Mouse (Mus musculus) activated CD4-positive, CD25-positive, alpha-beta regulatory T cell, adult 4 months (primary cell): ENCODE results near the gene Uevld. TPM values are rescaled to one million over a fixed set of nuclear protein-coding genes. Genes with fewer than 3 reads are reported as not detected.
"Not testable (repeated sequence)": the region's sequence is repeated elsewhere in the genome, so short reads cannot be mapped to it uniquely, and the experiment has no call there.

ENCODE experiments used
- ATAC-seq: one replicate; pipeline ENCODE4 v1.8.0; 2017
- polyA plus RNA-seq, 2 experiments: library from polyadenylated mRNA; unstranded; fragments of 100-300 nt; shearing (Covaris generic); gene quantifications; one replicate each; pipeline ENCODE4 v1.2.1; 2017

Gene Uevld
- polyA plus RNA-seq = 1 to 10 TPM; 6.4 to 8.0 TPM

DNA sequence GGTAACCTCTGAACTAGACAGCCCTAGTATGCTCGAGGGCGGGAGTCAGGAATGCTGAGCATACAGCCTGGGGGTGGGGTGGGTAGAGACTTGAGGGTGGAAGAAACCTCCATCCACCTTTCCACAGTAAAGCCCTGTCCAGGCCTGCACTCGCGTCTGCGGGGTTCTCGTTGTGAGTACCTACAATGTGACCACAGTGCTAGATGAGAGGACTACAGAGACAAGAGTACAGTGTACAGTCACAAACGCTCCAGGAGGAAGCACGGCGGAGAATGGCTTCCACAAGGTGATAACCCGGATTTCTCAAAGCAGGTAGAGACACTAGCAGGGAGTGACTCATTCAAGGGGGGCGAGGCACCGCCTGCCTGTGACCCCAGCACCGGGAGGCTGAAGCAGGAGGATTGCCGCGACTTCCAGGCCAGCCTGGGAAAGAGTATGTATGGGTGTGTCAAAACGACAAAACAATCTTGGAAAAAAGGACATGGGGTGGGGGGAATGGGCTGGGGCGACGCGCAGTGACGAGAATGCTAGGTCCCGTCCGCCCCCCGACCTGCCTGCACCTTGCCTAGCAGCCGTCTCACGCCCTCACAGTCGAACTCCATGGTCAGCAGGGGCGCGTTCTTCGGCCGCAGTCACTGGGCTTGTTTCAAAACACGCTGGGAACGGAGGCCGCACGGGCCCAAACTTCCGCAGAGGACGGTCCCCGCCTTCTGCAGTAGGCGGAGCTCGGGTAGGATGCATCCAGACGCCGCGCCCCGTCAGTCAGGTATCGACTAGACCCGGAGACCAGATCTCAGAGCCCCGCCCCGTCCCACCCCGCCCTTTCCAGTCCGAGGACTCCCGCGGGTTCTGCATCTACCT lies at the start of gene Uevld:
Gene Uevld (minus strand): TSS at position 697 of the 861 bp plus-strand sequence.
- peak; percentile 88 for ATAC-seq

DNA sequence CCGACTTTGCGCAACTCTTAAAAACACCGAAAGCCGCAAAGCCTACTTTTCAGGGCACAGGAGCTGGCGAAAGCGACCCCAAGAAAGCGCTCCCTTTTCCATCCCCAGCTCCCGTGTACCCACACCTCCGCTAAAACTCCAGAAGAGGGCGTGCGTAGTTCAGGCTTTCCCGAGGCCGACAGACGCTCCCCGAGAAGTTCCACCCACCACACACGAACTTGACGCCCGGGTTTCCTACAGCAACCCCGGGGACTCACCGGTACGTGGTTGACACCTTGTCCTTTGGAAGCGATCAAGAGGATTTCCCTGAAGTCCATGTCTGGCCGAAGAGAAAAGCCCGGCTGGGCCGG lies 49.5 kb upstream of the Uevld start:
- ATAC-seq = peak; percentile 36

DNA sequence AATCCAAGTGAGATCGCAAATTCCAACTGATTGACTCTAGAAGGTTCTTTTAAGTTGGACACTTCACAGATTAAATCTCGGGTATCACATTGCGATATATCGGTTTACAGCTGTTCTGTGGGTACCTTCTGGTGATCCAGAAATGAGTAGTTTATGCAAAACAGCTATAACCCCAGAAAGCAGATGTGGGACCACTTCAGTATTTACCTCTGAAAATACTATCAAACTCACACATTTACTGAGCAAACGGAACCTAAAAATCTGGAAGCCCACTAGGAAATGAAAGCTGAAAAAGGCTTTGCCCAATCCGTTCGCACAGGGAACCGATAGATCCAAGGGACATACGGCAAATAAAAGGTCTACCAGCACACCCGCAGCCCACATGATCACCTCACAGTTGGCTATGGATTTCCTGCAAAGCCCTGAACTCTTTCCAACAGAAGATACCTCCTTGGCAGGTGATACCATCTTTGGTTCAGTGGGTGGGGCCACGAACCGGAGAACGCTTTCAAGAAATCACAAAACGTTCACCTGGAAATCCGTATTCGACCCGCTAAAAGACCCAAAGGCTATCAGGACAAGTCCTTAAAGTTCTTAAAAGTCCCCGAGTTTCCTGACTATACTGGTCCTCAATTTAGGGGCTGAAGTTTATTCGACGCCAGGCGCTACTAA lies 48.9 kb upstream of the Uevld start:
- ATAC-seq = no peak

DNA sequence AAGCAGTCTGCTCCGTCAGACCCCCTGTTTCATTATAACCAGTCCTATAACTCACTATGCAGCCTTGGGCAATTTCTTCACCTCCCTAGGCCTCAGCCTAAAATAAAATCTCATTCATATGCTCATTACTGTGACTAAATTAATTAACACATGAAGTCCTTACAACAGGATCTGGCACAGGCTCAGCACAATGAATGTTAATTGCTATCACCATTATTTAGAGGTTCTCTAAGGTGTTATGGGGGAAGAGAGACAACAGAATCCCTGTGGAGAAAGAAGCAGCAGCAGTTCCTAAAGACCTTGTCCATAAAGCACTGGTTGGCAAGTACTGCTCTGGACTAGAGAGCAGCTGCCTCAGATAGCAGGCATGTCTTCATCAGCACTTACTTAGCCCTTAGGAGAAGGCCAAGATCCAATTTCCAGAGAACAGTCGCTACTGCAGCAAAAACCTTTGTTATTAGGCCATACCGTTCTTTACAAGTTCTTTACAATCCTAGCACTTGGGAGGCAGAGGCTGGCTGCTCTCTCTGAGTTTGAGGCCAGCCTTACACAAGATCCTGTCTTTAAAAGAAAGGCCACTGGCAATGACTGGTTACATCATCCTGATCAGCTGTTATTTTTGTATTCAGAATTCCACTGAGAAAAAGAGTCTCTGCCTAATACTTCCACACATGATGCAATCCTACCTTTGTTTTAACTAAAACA lies 45.2 kb upstream of the Uevld start:
- ATAC-seq = no peak

DNA sequence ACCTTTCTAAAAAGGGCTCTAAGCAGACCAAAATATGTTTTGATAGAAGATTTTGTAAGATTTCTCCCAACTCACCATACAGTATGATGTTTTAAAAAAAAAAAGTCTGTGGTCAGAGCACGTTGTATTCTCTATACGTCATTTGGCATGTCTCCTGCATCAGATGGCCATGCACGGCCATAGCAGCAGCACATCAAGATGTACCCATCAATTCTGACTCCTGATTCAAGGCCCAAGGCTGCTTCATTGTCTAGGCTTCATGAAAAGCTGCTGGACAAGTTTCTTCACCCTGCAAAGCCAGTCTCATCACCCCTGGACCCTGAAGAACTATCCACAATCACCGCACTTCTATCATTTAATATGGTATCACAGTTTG lies 43.6 kb upstream of the Uevld start:
- ATAC-seq = no peak

DNA sequence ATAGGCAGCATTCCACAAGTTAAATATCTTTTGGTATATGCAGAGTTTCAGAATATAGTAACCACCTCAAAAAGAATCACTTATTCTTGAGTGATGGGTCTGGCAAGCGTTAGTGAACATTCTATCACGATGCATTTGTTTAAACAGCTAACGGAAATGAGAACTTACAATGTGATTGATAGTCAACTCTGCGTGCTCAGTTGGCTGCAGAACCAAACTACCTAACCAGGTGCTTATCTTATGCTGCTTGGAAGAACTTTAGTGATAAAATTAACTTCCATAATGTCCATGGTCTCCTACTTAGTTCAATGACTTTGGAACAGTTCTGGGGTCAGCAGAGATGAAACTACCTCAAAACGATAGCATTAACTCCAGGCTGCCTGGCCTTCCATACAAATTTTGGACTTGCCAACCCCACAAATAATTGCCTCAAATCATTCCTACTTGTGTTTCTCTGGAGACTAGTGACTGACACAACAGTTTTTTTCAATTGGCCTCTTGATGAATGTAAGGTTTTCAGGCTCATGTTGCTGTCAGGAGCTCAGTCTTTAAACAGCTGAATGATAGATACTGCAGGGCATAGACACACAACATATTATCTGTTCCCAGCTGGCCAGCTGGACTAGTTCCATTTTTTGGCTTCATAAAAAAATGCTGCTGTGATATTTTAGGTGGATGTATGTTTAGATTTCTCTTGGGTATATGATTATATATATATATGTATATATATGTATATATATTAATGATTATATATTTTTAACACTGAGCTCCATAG lies 43.0 kb upstream of the Uevld start:
- ATAC-seq = no peak

DNA sequence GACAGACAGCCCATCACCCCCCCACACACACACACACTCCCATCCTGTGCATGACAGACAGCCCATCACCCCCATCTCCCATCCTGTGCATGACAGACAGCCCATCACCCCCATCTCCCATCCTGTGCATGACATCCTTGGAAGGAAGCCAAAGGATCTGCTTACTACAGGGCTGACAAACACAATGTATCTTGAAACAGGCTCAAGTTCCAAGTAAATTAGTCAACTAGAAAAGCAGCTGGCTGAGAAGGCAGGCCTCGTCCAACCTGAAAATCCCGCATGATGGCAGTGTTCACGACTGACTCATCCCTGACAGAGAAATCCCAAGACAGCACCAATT lies 42.3 kb upstream of the Uevld start:
- peak; percentile 43 for ATAC-seq

DNA sequence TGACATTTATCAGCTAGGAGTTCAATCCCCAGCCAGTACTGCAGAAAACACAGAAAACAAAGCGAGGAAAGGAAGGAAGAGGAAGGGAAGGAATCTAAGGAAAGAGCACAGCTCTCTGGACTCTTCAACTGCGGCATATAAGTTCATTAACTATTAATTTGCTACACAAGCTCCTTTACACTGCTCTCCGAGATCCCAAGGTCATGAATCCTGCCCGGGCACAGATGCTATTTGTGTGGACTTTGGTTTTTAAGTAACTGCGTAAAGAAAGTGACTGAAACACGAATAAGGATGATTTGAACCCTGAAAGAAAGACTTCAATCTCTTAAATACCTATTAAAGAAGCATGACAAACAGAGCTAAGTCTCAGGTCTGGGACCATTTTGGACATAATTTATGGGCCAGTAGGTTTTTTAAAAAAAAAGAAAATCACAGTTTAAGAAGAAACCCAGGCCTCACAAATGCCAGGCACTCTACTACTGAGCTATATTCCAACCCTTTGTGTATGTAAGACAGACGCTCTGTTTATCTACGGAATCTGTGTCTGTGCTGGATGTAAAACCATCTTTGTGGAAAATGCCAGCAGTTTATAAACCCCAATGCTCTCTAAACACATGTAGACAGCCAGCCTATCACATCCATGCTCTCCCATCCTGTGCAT lies 41.8 kb upstream of the Uevld start:
- no peak for ATAC-seq

DNA sequence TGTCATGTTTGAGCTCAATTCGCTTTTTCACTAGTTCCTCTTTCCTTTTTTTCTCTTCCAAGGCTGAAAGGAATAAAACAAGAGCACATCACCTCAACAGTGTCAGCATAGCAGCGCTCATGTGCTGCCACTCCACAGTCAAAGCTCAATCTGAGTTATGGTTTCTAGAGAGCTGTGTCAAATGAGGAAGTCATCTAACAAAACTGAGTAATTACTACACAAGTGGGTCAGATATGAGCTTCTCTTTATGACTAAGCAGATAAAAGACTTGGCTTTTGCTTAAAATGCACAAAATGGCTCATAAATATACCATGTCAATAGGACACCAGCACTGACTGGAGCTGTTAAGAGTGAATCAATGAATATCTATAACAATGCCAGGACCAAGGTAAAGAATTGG lies 40.6 kb upstream of the Uevld start:
- no peak for ATAC-seq

DNA sequence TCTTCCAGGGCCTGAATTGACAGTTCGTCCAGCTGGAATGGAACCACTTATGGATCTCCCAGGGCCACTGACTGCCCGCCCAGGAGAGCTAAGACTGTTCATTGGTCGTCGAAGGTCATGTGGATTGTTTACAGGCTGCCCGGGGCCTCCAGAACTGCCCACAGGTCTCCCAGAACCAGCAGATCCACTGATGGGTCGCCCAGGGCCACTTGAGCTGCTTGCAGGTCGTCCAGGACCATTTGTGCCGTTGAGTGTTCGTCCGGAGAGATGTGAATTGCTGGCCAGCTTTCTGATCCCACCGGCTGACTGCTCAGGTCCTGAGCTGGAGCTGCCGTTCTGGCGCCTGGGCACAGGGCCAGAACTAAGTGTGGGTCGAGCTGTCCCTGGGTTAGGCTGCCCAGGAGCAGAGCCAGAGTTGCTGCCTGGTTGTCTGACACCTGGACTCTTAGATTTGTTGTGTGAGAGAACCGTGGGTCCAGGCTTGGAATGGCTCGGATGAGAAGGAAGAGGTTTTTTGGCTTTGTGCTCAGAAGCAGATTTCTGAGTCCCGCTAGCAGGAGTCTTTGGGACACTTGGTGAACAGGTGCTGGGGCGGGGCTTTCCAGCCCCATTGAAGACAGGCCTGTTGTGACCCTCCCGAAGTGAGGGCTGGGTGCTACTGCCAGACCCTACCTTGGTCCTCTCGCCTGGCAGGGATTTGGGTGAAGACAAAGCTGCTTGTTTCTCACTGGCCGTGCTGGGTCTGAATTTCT lies 39.5 kb upstream of the Uevld start:
- ATAC-seq = no peak

DNA sequence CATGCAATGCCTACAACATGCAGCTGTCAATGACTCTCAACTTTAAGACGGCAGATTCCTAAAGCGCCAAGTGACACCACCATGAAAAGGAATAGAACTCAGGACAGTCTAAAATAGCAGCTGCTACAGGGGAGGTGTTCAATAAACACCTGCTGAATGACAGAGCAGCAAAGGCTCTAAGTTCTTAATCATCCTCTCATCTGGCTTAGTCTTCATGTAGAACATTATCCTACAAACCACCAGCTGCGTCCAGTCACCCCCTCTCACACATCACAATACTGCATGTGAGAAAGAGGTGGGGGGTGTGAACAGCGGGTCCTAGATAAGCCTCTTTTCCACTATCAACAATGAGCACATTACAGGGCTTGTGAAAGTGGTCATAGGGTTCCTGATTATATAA lies 38.7 kb upstream of the Uevld start:
- no peak for ATAC-seq

DNA sequence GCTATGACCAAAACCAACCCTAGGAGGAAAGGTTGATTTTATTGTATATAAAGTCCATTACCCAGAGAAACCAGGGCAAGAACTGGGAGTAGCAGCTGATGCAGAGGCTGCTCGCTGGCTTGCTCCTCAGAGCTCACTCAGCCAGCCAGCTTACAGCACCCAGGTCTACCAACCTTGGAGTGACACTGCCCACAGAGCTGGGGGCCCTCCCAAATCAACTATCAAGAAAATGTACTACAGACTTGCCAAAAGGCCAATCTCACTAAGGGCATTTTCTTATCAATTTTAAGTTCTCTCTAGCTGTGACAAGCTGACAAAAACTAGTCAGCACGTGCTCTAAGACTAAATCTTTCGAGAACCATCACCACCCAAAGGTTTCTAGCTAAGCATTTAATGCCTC lies 37.2 kb upstream of the Uevld start:
- no peak for ATAC-seq

DNA sequence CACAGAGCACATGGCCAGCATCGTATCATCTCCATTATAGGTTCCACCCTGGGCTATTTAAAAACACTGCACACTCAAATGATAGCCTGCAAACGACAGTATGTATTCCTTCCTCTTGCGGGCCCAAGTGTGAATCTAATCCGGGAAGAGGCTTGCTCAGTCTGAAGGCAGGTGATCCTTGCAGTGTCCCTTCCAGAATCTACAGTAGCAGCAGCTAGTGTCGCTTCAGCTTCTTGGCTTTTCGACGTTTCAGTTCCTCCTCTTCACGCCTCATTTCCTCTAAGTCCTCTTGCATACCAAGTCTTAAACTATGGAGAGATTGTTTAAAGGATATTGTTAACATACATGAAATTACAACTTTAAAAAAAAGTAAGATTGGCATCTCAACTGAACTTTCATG lies 34.8 kb upstream of the Uevld start:
- no peak for ATAC-seq

DNA sequence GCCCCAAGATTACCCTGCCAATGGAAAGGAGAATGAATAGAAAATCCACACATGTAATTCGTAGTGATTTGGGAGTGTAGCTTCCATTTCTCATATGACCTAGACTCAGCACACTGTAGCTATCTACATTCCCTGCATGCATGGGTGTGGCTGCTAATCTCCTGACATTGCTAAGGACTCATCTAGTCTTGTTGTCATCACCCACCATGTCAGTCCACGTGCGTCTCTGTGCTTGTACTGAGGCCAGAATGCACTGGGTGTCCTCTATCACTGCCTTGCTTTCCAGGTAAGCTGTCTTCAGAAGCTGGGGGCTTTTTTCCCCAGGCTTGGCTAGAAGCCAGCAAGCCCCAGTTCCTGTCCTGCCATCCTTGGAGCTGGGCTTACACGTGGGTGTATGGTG lies 31.1 kb upstream of the Uevld start:
- not testable (repeated sequence) for ATAC-seq

DNA sequence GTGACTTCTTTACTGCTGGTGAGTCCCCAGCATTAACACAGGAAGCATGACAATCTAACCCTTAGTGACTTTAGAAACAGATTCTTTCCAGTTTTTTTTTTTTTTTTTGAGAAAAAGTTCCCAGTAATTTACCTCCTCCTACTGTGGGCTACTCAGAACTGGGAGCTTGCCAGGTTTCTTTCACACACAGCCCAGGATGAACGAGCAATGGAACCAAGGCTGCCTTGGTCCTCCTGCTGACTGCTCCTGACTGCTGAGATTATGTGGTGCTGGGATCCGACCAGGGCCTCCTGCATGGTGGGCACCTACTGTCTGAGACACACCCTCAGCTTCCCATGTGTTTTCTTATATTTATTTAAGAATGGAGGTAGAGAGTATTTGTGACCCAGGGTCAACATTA lies 28.7 kb upstream of the Uevld start:
- ATAC-seq = no peak

DNA sequence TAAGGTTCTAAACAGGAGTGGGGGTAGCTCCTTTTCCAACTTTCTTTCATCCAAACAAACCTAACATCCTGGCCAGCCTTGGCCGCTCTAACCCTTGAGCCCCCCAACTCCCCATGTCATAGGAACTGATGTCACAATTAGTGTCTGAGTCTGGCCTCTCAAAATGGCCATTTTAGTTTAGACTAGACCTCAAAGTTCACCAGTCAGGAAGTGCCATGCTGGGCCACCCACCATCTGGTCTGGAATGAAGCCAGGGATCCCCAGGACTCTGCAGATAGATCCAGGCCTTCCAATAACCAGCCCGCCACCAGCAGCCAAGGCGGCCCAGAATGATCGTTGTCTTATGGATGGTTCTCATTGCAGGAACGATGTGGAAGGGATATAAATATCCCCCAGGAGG lies 28.3 kb upstream of the Uevld start:
- no peak for ATAC-seq

DNA sequence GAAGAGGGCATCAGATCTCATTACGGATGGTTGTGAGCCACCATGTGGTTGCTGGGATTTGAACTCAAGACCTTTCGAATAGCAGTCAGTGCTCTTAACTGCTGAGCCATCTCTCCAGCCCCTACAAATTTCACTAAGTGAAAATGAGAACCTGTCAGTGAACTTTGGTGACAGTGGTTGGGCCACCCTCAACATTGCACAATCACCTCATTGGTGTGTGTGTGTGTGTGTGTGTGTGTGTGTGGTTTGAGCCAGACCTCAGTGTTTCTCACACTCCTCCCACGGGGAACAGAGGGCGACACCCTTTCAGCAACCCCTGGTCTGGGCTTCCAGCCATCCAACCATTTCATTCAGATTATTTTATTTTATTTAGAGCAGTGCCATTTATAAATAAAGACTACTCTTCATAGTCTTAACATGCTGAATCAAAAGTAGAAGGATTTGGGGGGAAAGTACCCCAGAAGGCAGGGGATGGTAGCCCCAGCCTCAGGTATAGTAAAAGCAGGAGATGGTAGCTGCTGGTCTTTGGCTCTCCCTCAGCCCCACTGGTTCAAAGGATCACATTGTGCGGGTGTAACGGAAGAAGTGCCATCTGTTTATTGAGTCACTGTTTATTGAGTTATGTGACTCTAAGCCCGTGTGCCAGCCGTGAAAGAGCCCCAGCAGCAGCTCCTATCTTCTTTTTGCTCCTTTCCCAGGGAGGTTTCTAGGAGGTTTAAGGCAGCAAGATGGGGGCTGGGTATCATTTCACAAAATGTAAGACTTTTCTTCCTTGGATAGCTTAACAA lies 27.6 kb upstream of the Uevld start:
- ATAC-seq = no peak

DNA sequence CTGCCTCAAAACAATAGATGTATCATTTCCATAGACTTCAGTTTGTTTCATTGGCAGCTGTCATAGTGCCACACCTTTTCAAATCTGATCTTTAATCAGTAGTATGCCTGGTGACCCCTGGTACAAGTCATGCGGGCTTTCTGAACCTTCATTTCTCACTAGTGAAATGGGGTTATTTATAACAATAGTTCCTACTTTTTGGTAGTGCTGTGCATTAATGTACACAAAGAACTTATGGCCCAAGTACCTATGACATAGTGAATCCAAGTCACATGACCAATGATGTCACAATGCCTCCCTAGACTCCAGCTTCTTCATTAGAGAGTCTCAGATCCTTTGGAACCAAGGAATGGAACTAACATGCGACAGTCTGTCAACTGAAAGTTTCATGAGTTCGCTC lies 25.0 kb upstream of the Uevld start, which contains the start of gene Gm9999:
Gene Gm9999 (plus strand): TSS at position 301 of the 400 bp plus-strand sequence.
- no peak for ATAC-seq

DNA sequence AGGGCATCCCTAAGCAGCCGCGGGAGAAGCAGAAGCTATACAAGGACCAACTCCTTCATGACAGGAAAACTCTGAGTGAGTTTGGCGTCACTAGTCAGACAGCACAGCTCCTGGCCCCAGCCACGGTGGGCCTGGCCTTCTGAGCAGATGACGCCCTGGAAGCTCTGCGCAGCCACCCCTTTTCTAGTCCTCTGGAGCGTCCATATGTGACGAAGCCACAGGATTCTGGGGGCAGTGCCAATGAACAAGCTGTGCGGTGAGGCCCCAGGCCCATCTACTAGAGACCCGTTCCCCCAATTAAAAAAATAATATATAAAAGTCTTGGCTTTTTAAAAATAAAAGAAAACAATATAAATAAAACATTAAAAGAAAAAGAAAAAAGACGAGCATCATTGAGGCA lies 17.1 kb upstream of the Uevld start:
- ATAC-seq = no peak

DNA sequence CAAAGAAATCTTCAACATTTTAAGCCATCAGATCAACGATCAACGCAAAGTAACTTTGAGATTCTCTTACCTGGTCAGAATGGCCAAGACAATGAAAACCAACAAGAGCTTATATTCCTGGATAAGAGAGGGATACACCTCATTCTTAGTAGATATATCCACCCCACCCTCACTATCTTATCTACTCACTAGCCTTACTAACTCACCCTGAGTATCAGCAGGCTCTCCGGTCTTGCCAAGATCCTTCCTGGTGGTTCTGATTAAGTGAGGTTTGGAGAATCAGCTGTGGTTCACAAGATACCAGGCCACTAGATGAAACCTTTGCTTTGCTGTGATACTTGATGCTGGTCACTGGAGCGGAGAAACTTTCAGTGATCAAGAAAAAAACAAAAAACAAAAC lies 16.3 kb upstream of the Uevld start:
- no peak for ATAC-seq

DNA sequence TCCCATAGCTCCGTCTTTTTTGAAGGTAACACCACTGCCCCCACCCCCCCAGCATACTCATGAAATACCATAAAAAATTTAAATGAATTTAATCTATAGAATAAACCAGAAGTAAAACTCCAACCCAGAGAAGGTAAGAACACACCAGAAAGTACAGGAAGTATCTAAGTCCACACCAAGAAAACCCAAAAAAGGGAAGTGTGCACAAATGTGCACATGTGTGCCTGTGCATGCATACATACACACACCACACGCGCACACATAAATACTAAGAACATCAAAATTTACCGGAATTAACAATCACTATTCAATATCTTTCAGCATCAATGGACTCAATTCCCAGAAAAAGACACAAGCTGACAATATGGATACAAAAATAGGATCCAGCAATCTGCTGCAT lies 11.6 kb upstream of the Uevld start:
- no peak for ATAC-seq
